Mouse (Mus musculus): ENCODE data around the gene Cabp2. TPM values are rescaled to one million over a fixed set of nuclear protein-coding genes. Genes with fewer than 3 reads are reported as not detected.

Gene Cabp2
- total RNA-seq, 2 experiments from 2014 or later = not detected

GRCm38 (mm10) chr19:4082219-4082965 is 1.0 kb downstream of the Cabp2 start:
- DNase-seq = no peak

- DNase-seq = no peak
Observed at GRCm38 (mm10) chr19:4083316-4083715, 1.9 kb downstream of the Cabp2 start.

- no peak for DNase-seq
Observed at GRCm38 (mm10) chr19:4083826-4084225, 2.4 kb downstream of the Cabp2 start.

GRCm38 (mm10) chr19:4084984-4085383 is 3.6 kb downstream of the Cabp2 start:
- DNase-seq = no peak

- no peak for DNase-seq
Observed at GRCm38 (mm10) chr19:4086156-4086555, 4.8 kb downstream of the Cabp2 start.

GRCm38 (mm10) chr19:4087090-4087489 is 5.7 kb downstream of the Cabp2 start:
- peak; percentile 66 for DNase-seq

GRCm38 (mm10) chr19:4088146-4088545 is 6.8 kb downstream of the Cabp2 start:
- DNase-seq = no peak

- no peak for DNase-seq
Observed at GRCm38 (mm10) chr19:4089128-4089527, 7.8 kb downstream of the Cabp2 start.

- no peak for DNase-seq
Observed at GRCm38 (mm10) chr19:4090446-4090845, 9.1 kb downstream of the Cabp2 start.

GRCm38 (mm10) chr19:4091383-4091782 is 10.0 kb downstream of the Cabp2 start:
- DNase-seq = no peak

- no peak for DNase-seq
Observed at GRCm38 (mm10) chr19:4092750-4093149, 11.4 kb downstream of the Cabp2 start.

- DNase-seq = no peak
Observed at GRCm38 (mm10) chr19:4093772-4094171, 12.4 kb downstream of the Cabp2 start.

GRCm38 (mm10) chr19:4094348-4094747 is 13.0 kb downstream of the Cabp2 start:
- no peak for DNase-seq

- no peak for DNase-seq
Observed at GRCm38 (mm10) chr19:4094774-4095303, 13.5 kb downstream of the Cabp2 start.

- no peak for DNase-seq
Observed at GRCm38 (mm10) chr19:4095802-4096201, 14.4 kb downstream of the Cabp2 start.

GRCm38 (mm10) chr19:4096642-4097440 is 15.5 kb downstream of the Cabp2 start, which contains the start of gene Cdk2ap2:
Cdk2ap2 (plus strand) TSS chr19:4097182.
- DNase-seq = peak; percentile 100

- DNase-seq = no peak
Observed at GRCm38 (mm10) chr19:4097441-4097825, 16.1 kb downstream of the Cabp2 start.

- no peak for DNase-seq
Observed at GRCm38 (mm10) chr19:4098426-4098825, 17.0 kb downstream of the Cabp2 start.

- peak; percentile 95 for DNase-seq
Observed at GRCm38 (mm10) chr19:4099056-4099455, 17.7 kb downstream of the Cabp2 start.

- DNase-seq = peak; percentile 82
Observed at GRCm38 (mm10) chr19:4099837-4100717, 18.7 kb downstream of the Cabp2 start, which contains the start of gene Pitpnm1. Pitpnm1 (plus strand) TSS chr19:4099998.

GRCm38 (mm10) chr19:4100718-4101261 is 19.4 kb downstream of the Cabp2 start:
- DNase-seq = peak; percentile 47

- no peak for DNase-seq
Observed at GRCm38 (mm10) chr19:4101466-4101865, 20.1 kb downstream of the Cabp2 start.

Data from heart, postnatal 4 days (tissue).